Mouse (Mus musculus): ENCODE data around the gene Smarcc2. TPM values are rescaled to one million over a fixed set of nuclear protein-coding genes. Genes with fewer than 3 reads are reported as not detected.

Gene Smarcc2
- polyA plus RNA-seq, 1 experiment = 26.3 TPM

- no peaks in the 10 kb centered on the region for H3K4me1 ChIP-seq (ENCODE audit: control insufficient read depth, insufficient read depth, low read length)
- H3K27ac ChIP-seq (ENCODE audit: insufficient read depth, low read length) = no peak overlapping the region
- no peak overlapping the region for H3K9ac ChIP-seq (ENCODE audit: low read depth, poor library complexity, severe bottlenecking)
- no peaks in the 10 kb centered on the region for H3K9me3 ChIP-seq (replicated peaks; ENCODE audit: control insufficient read depth, insufficient read depth, low read length, poor library complexity, severe bottlenecking)
- peaks cover 17% of the 10 kb centered on the region for H3K36me3 ChIP-seq (ENCODE audit: control insufficient read depth, insufficient read depth, low read length, poor library complexity, severe bottlenecking)
- no peaks in the 10 kb centered on the region for H3K27me3 ChIP-seq (ENCODE audit: control insufficient read depth, insufficient read depth, low read length, poor library complexity, severe bottlenecking)
- no peak for TF ChIP-seq CTCF (IDR thresholded peaks at IDR 0.05; ENCODE audit: low read depth, low read length)
- no peak for TF ChIP-seq POLR2A (IDR thresholded peaks at IDR 0.05; ENCODE audit: insufficient read depth, low read length)
- TF ChIP-seq EP300 (IDR thresholded peaks at IDR 0.05; ENCODE audit: insufficient read depth, low read depth, low read length) = no peak
- no peak overlapping the region for H3K4me3 ChIP-seq (ENCODE audit: low read depth, low read length)
These were observed 30.0 kb upstream of the Smarcc2 start for GRCm38 (mm10) chr10:128429052-128429451.

GRCm38 (mm10) chr10:128429454-128429853, 29.6 kb upstream of the Smarcc2 start:
- Histone ChIP-seq H3K4me3 (ENCODE audit: low read depth, low read length) (no peak overlapping the region), H3K4me1 (ENCODE audit: control insufficient read depth, insufficient read depth, low read length) (no peaks in the 10 kb centered on the region), H3K9ac (ENCODE audit: low read depth, poor library complexity, severe bottlenecking) (no peak overlapping the region), H3K36me3 (ENCODE audit: control insufficient read depth, insufficient read depth, low read length, poor library complexity, severe bottlenecking) (peaks cover 17% of the 10 kb centered on the region), H3K9me3 (replicated peaks; ENCODE audit: control insufficient read depth, insufficient read depth, low read length, poor library complexity, severe bottlenecking) (no peaks in the 10 kb centered on the region), H3K27me3 (ENCODE audit: control insufficient read depth, insufficient read depth, low read length, poor library complexity, severe bottlenecking) (no peaks in the 10 kb centered on the region), H3K27ac (ENCODE audit: insufficient read depth, low read length) (no peak overlapping the region)
- TF ChIP-seq EP300 (IDR thresholded peaks at IDR 0.05; ENCODE audit: insufficient read depth, low read depth, low read length) (no peak), POLR2A (IDR thresholded peaks at IDR 0.05; ENCODE audit: insufficient read depth, low read length) (no peak), CTCF (IDR thresholded peaks at IDR 0.05; ENCODE audit: low read depth, low read length) (no peak)

- Histone ChIP-seq H3K9me3 (replicated peaks; ENCODE audit: control insufficient read depth, insufficient read depth, low read length, poor library complexity, severe bottlenecking) (no peaks in the 10 kb centered on the region), H3K9ac (ENCODE audit: low read depth, poor library complexity, severe bottlenecking) (no peak overlapping the region), H3K36me3 (ENCODE audit: control insufficient read depth, insufficient read depth, low read length, poor library complexity, severe bottlenecking) (peaks cover 32% of the 10 kb centered on the region), H3K27me3 (ENCODE audit: control insufficient read depth, insufficient read depth, low read length, poor library complexity, severe bottlenecking) (no peaks in the 10 kb centered on the region), H3K27ac (ENCODE audit: insufficient read depth, low read length) (no peak overlapping the region), H3K4me1 (ENCODE audit: control insufficient read depth, insufficient read depth, low read length) (no peaks in the 10 kb centered on the region), H3K4me3 (ENCODE audit: low read depth, low read length) (no peak overlapping the region)
- TF ChIP-seq EP300 (IDR thresholded peaks at IDR 0.05; ENCODE audit: insufficient read depth, low read depth, low read length) (no peak), POLR2A (IDR thresholded peaks at IDR 0.05; ENCODE audit: insufficient read depth, low read length) (no peak)
These were observed 25.6 kb upstream of the Smarcc2 start for GRCm38 (mm10) chr10:128433417-128433816.

- no peaks in the 10 kb centered on the region for H3K4me1 ChIP-seq (ENCODE audit: control insufficient read depth, insufficient read depth, low read length)
- no peak overlapping the region for H3K9ac ChIP-seq (ENCODE audit: low read depth, poor library complexity, severe bottlenecking)
- peaks cover 29% of the 10 kb centered on the region for H3K36me3 ChIP-seq (ENCODE audit: control insufficient read depth, insufficient read depth, low read length, poor library complexity, severe bottlenecking)
- TF ChIP-seq POLR2A (IDR thresholded peaks at IDR 0.05; ENCODE audit: insufficient read depth, low read length) (no peak), EP300 (IDR thresholded peaks at IDR 0.05; ENCODE audit: insufficient read depth, low read depth, low read length) (no peak), CTCF (IDR thresholded peaks at IDR 0.05; ENCODE audit: low read depth, low read length) (no peak)
- H3K9me3 ChIP-seq (replicated peaks; ENCODE audit: control insufficient read depth, insufficient read depth, low read length, poor library complexity, severe bottlenecking) = no peaks in the 10 kb centered on the region
- H3K27me3 ChIP-seq (ENCODE audit: control insufficient read depth, insufficient read depth, low read length, poor library complexity, severe bottlenecking) = no peaks in the 10 kb centered on the region
- H3K27ac ChIP-seq (ENCODE audit: insufficient read depth, low read length) = no peak overlapping the region
- no peak overlapping the region for H3K4me3 ChIP-seq (ENCODE audit: low read depth, low read length)
These were observed 24.4 kb upstream of the Smarcc2 start for GRCm38 (mm10) chr10:128434681-128435080.

DNA sequence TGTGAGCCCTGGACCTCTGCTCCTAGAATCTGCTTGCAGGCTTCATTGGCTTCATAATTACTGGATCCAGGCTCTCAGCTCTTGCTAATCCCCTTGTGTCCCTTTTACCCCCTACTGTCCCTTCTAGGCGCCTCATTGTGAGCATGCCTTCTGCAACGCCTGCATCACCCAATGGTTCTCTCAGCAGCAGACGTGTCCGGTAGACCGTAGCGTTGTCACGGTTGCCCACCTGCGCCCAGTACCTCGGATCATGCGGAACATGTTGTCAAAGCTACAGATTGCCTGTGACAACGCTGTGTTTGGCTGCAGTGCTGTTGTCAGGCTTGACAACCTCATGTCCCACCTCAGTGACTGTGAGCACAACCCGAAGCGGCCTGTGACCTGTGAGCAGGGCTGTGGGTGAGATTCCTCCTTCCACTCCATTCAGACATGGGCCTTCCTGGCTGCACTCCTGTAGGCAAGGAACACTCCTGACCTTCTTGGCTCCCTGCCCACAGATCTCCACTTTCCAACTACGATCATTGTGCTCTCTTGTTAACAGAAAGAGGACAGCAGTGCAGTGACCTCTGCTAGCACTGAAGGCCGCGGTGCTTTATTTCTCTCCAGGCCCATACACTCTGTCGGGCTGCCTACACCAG, 23.7 kb upstream of the Smarcc2 start:
- Histone ChIP-seq H3K4me1 (ENCODE audit: control insufficient read depth, insufficient read depth, low read length) (no peaks in the 10 kb centered on the region), H3K27ac (ENCODE audit: insufficient read depth, low read length) (no peak overlapping the region), H3K4me3 (ENCODE audit: low read depth, low read length) (no peak overlapping the region), H3K36me3 (ENCODE audit: control insufficient read depth, insufficient read depth, low read length, poor library complexity, severe bottlenecking) (peaks cover 24% of the 10 kb centered on the region), H3K9me3 (replicated peaks; ENCODE audit: control insufficient read depth, insufficient read depth, low read length, poor library complexity, severe bottlenecking) (no peaks in the 10 kb centered on the region), H3K9ac (ENCODE audit: low read depth, poor library complexity, severe bottlenecking) (no peak overlapping the region), H3K27me3 (ENCODE audit: control insufficient read depth, insufficient read depth, low read length, poor library complexity, severe bottlenecking) (no peaks in the 10 kb centered on the region)
- TF ChIP-seq EP300 (IDR thresholded peaks at IDR 0.05; ENCODE audit: insufficient read depth, low read depth, low read length) (no peak), CTCF (IDR thresholded peaks at IDR 0.05; ENCODE audit: low read depth, low read length) (no peak), POLR2A (IDR thresholded peaks at IDR 0.05; ENCODE audit: insufficient read depth, low read length) (no peak)

- no peak overlapping the region for H3K27ac ChIP-seq (ENCODE audit: insufficient read depth, low read length)
- no peak overlapping the region for H3K9ac ChIP-seq (ENCODE audit: low read depth, poor library complexity, severe bottlenecking)
- H3K4me3 ChIP-seq (ENCODE audit: low read depth, low read length) = no peak overlapping the region
- H3K36me3 ChIP-seq (ENCODE audit: control insufficient read depth, insufficient read depth, low read length, poor library complexity, severe bottlenecking) = peaks cover 21% of the 10 kb centered on the region
- TF ChIP-seq POLR2A (IDR thresholded peaks at IDR 0.05; ENCODE audit: insufficient read depth, low read length) = no peak
- TF ChIP-seq CTCF (IDR thresholded peaks at IDR 0.05; ENCODE audit: low read depth, low read length) = no peak
- TF ChIP-seq EP300 (IDR thresholded peaks at IDR 0.05; ENCODE audit: insufficient read depth, low read depth, low read length) = no peak
- no peaks in the 10 kb centered on the region for H3K27me3 ChIP-seq (ENCODE audit: control insufficient read depth, insufficient read depth, low read length, poor library complexity, severe bottlenecking)
- H3K9me3 ChIP-seq (replicated peaks; ENCODE audit: control insufficient read depth, insufficient read depth, low read length, poor library complexity, severe bottlenecking) = no peaks in the 10 kb centered on the region
- no peaks in the 10 kb centered on the region for H3K4me1 ChIP-seq (ENCODE audit: control insufficient read depth, insufficient read depth, low read length)
These were observed 23.2 kb upstream of the Smarcc2 start for GRCm38 (mm10) chr10:128435873-128436272.

All from ES-Bruce4 (cell line).